Mouse (Mus musculus) heart, postnatal 36 days (tissue): Measurements from ENCODE around the gene Mad1l1. TPM values are rescaled to one million over a fixed set of nuclear protein-coding genes. Genes with fewer than 3 reads are reported as not detected.

Experiments used
- DNase-seq, 2 experiments: peaks; one replicate each; pipeline ENCODE4 v3.0.0; 2021 to 2022
- intact Hi-C: fragments of 180-260 bp; cut with DNase I; formaldehyde crosslinking; loops from one replicate; pipeline ENCODE4 v1.15.1; 2025
- total RNA-seq, 2 experiments: library from RNA; stranded (reverse); gene quantifications; 2 replicates each; pipeline ENCODE4 v1.2.3; 2021

Gene Mad1l1
- total RNA-seq, 2 experiments from 2014 or later: 9.6 to 10.6 TPM

DNA sequence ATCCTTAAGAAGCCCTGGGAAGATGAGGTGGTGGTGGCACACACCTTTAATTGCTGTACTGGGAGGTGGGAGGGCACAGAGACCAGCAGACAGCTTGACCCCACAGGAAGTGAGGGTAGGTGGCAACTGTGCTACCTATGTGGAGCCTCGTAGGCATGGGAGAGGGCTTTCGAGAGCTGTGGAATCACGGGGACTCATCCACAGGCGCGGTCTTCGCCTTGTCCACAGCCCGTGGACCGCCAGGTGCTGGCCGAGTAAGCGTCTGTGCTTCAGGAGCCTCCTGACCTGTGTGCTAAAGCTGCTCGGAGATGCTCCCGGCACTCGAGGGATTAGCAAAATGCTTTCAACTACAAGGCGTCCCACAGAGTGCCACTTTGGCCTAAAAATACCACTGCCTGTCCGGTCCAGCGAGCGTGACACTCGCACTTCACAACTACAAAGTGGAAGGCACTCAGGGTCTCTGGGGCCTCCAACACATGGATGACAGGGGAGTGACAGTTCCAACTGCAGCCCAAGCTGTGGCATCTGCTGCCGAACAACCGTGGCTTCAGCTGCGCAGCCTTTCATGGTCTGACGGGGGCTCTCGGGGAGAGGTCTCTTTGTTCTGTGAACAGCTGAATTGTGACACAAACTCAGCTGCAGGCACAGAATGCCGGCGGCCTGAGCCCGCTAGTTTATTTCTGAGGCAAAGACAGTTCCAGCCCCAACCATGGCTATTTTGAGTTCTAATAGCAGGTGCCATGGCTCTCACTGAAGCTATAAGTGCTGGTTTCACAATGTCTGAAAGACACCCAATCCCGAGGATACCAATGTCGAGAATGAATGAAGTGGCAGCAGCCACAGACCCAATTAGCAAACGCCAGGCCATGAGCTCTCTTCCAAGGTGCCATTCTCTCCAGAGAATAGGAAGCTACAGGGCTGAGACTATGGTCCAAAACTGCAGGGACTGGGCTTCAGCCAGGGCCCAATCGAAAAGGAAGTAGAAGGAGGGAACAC, 57.3 kb downstream of the Mad1l1 start:
- intact Hi-C loops: no loop called here

GRCm38 (mm10) chr5:140262401-140262800, 59.0 kb downstream of the Mad1l1 start:
- intact Hi-C loops: no loop called here
- DNase-seq: no peak

More for the DNA sequence above, 57.3 kb downstream of the Mad1l1 start:
- DNase-seq: peak in 1 of 2 experiments; percentile 13

DNA sequence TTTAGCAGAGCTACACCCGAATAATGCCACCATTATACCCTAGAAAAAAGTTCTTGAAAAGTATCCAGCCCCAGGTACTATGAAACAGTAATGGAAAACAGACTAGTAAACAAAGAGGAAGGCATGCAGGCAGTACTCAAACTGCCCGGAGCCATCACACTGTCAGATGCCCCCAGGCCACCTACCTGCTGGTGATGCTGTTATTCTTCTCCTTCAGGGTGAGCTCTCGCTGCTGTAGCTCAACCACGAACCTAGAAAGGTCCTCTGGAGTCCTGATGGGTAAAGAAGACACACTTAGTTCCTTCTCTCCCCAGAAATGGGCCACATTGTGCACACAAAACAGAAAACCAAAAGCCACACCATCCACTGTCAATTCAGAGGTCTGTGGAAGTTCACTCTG, 60.0 kb downstream of the Mad1l1 start:
- DNase-seq: no peak
- intact Hi-C loops: no loop called here

DNA sequence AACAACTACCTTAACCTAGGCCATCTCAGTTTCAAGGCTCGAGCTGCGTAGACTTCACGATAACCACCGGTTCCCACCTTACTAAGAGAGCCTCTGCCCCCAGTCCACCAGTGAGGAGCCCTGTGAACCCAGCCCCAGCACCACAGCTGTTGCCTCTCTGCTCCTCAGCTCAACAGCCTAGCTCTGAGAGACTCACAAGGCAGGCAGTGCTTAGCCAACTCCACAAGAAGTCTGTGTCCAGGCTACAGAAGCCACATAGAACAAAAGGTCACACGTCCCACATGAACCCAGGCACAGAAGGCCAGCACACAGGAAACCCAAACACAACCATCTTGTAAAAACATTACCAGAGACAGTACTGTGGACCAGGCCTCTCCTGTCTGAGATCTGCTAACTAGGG, 62.7 kb downstream of the Mad1l1 start:
- peak in 1 of 2 experiments; percentile 17 for DNase-seq
- intact Hi-C loops: no loop called here

GRCm38 (mm10) chr5:140258035-140258434, 63.3 kb downstream of the Mad1l1 start:
- no peak for DNase-seq
- intact Hi-C loops: no loop called here

DNA sequence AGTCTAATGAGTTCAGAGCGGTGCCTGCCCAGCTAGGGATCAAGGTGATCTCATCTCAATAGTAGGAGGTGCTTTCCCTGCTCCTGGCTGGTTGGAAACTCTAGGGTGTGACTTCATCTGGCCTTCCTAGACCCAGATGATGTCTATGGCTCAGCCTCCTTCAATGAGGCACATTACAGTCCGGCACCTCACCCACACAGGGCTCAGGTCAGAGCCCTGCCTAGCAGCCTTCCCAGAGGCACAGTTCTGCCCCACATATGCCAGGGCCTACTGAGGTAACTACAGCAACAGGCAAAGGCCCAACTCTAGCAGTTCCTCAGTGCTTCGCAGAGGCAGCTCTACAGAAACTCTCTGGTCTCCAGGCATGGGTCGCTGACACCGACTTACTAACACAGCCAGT, 63.9 kb downstream of the Mad1l1 start:
- intact Hi-C loops: no loop called here
- DNase-seq: no peak

GRCm38 (mm10) chr5:140256685-140257084, 64.7 kb downstream of the Mad1l1 start:
- intact Hi-C loops: no loop called here

GRCm38 (mm10) chr5:140255265-140255664, 66.1 kb downstream of the Mad1l1 start:
- intact Hi-C loops: no loop called here
- no peak for DNase-seq

More at GRCm38 (mm10) chr5:140256685-140257084, 64.7 kb downstream of the Mad1l1 start:
- no peak for DNase-seq

- DNase-seq: no peak
- intact Hi-C loops: loop anchor here (5.0 kb wide), 1 partner anchor 57 kb away; no protein-coding TSS in a partner anchor
Observed at GRCm38 (mm10) chr5:140254656-140255055, 66.7 kb downstream of the Mad1l1 start.

DNA sequence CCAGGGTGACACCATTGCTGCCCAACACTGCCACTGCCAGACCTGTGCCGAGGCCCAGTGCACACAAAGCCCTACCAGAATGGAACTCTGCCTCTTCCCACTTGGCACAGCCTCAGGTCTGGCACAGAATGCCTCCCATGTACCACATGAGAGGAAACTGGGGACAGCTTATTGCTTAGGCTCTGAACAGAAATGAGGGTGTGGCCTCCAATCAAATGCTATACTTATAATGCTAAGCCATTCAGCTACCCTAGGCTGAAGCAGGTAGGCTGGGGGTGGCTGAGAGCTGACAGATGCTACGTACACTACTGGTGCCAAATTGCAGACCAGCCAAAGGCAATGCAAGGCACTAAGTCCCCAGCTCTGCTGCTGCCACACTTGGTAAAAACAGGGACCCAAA, 69.4 kb downstream of the Mad1l1 start:
- DNase-seq: no peak

DNA sequence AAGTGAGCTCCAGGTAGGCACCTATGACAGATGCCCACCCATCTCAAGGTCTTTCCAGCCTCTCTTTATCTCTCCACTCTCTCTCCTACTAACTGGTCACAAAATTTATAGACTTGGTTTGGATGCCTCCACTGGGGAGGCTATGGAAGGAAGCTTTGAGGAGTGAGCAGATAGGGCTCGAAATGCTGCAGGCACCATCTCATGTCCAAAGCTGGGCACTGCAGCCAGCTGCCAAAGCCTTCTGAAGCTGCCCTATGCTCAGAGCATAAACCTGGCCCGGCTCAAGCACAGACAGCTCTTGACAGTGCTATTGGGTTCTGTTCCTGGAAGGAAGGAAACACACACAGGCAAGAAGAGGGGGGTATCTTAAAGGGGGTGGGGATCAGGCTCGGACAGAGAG, 71.0 kb downstream of the Mad1l1 start:
- intact Hi-C loops: loop anchor here (5.0 kb wide), 1 partner anchor 53 kb away; no protein-coding TSS in a partner anchor
- DNase-seq: no peak

More for the DNA sequence above, 69.4 kb downstream of the Mad1l1 start:
- intact Hi-C loops: loop anchor here (5.0 kb wide), 1 partner anchor 55 kb away; no protein-coding TSS in a partner anchor

DNA sequence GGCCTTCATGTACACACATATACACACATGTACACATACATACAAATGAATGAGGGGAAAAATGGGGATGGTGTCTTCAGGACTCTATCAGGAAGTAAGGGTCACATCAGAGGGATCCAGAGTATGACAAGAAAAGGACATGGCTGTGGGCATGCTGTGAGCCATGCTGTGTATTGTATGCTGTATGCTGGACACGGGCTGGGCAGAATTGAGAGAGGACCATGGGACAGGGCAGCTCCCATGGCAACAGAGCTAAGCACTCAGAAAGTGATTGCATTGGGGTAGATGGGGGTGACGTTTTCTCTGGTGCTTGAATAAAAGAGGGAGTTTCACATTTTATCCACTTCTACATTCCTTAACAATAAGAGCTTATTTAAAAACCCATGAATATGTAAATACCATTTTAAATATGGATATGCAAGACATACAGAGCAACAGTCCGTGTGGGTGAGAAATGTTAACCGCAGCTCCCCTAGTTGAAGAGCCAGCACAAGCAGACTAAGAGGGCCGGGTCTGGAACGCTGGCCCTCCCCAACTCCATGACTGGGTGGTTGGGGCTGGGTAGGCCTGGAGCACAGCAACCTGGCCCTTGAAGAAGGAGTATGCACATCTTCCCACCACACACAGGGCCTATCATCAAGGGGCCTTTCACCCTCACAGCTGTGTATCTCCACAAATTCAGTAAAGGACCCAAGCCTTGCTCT, 71.8 kb downstream of the Mad1l1 start:
- intact Hi-C loops: loop anchor here (5.0 kb wide), 1 partner anchor 52 kb away; no protein-coding TSS in a partner anchor
- no peak for DNase-seq

GRCm38 (mm10) chr5:140248101-140248500, 73.3 kb downstream of the Mad1l1 start:
- intact Hi-C loops: no loop called here
- no peak for DNase-seq

DNA sequence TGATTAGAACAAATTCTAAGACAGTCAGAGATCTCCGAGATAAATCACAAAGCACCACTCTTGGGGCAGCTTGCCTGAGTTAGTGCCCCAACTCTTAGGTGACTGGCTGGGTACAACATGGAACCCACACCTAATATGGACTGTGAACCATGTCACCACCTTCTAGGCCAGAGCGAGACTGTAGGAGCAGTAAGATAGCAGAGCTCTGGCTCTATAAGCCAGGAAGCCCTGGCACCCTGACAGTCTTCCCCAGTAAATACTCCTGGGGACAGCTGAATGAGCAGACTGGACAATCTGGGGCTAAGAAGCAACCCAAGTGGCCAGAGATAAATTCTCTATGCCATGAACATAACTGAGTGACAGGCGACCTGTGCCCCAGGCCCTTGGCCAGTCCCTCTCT, 81.1 kb downstream of the Mad1l1 start:
- intact Hi-C loops: no loop called here
- no peak for DNase-seq

DNA sequence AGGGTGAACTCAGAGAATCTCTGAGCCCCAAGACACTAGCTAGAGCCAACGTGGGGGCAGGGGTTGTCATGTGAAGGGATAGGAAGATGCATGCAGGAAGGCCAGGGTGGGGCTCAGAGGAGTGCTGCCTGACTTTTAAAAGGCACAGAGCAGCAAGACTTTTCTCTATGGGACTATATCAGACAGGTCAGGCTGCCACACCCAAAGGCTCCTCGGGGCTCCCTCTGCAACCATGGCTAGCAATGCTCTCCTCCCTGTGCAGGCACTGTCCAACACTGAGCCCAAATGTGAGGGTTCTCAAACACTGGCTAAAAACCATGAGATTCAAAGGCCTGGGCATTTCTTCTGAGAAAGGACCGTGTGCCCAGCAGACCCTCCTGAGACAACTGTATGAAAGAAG, 82.5 kb downstream of the Mad1l1 start:
- DNase-seq: no peak
- intact Hi-C loops: no loop called here

- intact Hi-C loops: no loop called here
- DNase-seq: no peak
Observed at GRCm38 (mm10) chr5:140230818-140231217, 90.5 kb downstream of the Mad1l1 start.

DNA sequence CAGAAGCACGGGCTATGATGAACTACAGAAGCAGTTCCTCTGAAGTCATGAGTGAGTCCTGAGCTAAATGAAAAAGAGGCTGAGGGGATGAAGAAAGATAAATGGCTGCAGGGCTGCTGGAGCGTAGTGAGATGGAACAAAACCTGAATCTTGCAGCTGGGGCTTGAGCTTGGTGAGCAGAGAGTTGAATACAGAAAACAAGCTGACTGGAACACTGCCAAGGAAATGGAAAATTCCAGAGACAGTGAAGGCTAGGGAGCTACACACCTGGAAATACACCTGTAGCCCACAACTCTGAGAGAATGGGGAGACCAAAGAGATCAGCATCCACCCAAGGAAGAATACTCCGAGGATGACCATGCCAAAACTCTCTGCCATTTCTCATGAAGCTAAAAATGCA, 93.0 kb downstream of the Mad1l1 start:
- DNase-seq: no peak
- intact Hi-C loops: no loop called here

DNA sequence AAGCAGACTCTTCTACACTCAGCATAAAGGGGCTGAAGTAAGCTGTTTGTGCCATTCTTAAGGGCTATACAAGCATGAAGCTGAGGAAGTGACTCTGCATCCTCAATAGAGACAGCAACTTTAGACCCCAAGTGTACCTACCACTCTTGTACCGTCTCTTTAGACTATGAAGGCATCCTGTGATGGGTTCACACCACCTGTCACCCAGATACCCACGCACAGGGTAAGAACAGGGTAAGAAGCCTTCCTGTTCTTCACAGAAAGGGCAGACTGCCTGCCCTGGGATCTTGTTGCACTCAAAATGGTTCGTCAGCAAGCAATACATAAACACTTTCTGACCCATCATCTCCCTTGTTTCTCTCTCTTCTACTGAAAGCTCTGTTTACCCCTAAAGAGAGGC, 94.5 kb downstream of the Mad1l1 start:
- intact Hi-C loops: no loop called here

GRCm38 (mm10) chr5:140225881-140226280, 95.5 kb downstream of the Mad1l1 start:
- DNase-seq: no peak
- intact Hi-C loops: no loop called here

More for the DNA sequence above, 94.5 kb downstream of the Mad1l1 start:
- no peak for DNase-seq

DNA sequence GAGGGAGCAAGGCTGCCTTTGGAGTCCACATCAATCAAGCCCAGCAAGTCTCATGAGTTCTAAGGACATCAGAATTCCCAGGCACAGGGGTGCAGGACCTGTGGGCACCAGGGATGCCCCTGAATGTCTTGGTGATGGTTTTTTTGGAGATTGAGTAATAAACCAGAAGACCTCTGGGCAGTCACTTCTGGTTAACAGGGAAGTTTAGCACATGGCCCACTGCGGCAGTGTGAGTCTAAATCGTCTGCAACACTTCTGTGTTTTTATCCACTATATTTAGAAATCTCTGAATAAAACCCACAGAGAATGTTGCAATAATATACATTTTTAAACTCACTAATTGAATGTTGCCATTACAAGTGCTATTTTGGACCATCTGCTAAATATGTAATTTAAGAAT, 96.2 kb downstream of the Mad1l1 start:
- intact Hi-C loops: no loop called here
- no peak for DNase-seq
